ENCODE assay signal across 17 mouse cellular contexts in genomic region chr14:76579660-76580061, GRCm38 (mm10). TPM values are rescaled to one million over a fixed set of nuclear protein-coding genes. Genes with fewer than 3 reads are reported as not detected.
DNase-seq lines count a peak whose midpoint lies in the region; ATAC-seq lines count a peak whose summit lies in the region.
"Had no signal": no experiment of that assay in that cellular context is flagged by ENCODE, and none has a peak within 500 bp of the region (broad histone marks: within the 10 kb centered on the region; RNA-seq: fewer than 3 reads in every experiment).

No protein-coding gene starts in this region.

- intact Hi-C loops in heart, postnatal 10 days (cut with DNase I) = no loop called here
- intact Hi-C loops in heart, postnatal 25 days (cut with DNase I) = no loop called here

- no peaks in the 10 kb centered on the region for H3K4me1 ChIP-seq in hindbrain, embryonic 12.5 days
- H3K4me1 ChIP-seq: neural tube, embryonic 15.5 days had no signal

- no peak overlapping the region for H3K4me2 ChIP-seq in hindbrain, embryonic 12.5 days (replicated peaks)
- H3K4me2 ChIP-seq: hindbrain, embryonic 15.5 days; liver, embryonic 13.5 days; neural tube, embryonic 15.5 days; stomach, embryonic 15.5 days had no signal

- peak; percentile 20; the same call in 1 of the 2 replicates for ATAC-seq in megakaryocyte-erythroid progenitor cell, adult 5-6 weeks (replicated peaks; ENCODE audit: low FRiP score, low TSS enrichment, poor library complexity, severe bottlenecking)
- ATAC-seq in hindbrain, embryonic 12.5 days (ENCODE audit: low FRiP score) = no peak
- ATAC-seq: forebrain, embryonic 16.5 days had no signal

- H3K9ac ChIP-seq in hindbrain, embryonic 12.5 days = no peak overlapping the region
- H3K9ac ChIP-seq: hindbrain, embryonic 15.5 days; liver, embryonic 13.5 days; neural tube, embryonic 15.5 days; stomach, embryonic 15.5 days had no signal

- no peak overlapping the region for H3K4me3 ChIP-seq in hindbrain, embryonic 12.5 days
- H3K4me3 ChIP-seq: hindbrain, embryonic 15.5 days; liver, embryonic 13.5 days; neural tube, embryonic 15.5 days; stomach, embryonic 15.5 days had no signal

- WGBS in hindbrain, embryonic 12.5 days = 82% methylated on average over 2 of the region's 2 CpGs

- no peaks in the 10 kb centered on the region for H3K9me3 ChIP-seq in hindbrain, embryonic 12.5 days (replicated peaks)
- H3K9me3 ChIP-seq: hindbrain, embryonic 15.5 days; liver, embryonic 13.5 days; neural tube, embryonic 15.5 days; stomach, embryonic 15.5 days had no signal

- no peaks in the 10 kb centered on the region for H3K36me3 ChIP-seq in hindbrain, embryonic 12.5 days
- H3K36me3 ChIP-seq: hindbrain, embryonic 15.5 days; liver, embryonic 13.5 days; neural tube, embryonic 15.5 days; stomach, embryonic 15.5 days had no signal

- H3K27ac ChIP-seq in hindbrain, embryonic 12.5 days = no peak overlapping the region
- H3K27ac ChIP-seq: hindbrain, embryonic 15.5 days; liver, embryonic 13.5 days; neural tube, embryonic 15.5 days; stomach, embryonic 15.5 days had no signal

- H3K27me3 ChIP-seq in hindbrain, embryonic 12.5 days = no peaks in the 10 kb centered on the region
- H3K27me3 ChIP-seq: hindbrain, embryonic 15.5 days; liver, embryonic 13.5 days; neural tube, embryonic 15.5 days; stomach, embryonic 15.5 days had no signal

- peak; percentile 43 to 51 for DNase-seq in heart, postnatal 10 days
- DNase-seq in heart, postnatal 25 days (ENCODE audit: low spot score) = no peak
- DNase-seq in 3134 (ENCODE audit: extremely low read depth, insufficient read length, low spot score) = peak; percentile 18
- DNase-seq in induced T-regulatory cell, adult 2 months (ENCODE audit: low read depth) = peak; percentile 64
- no peak for DNase-seq in urinary bladder, postnatal 14 days (ENCODE audit: low spot score)
- no peak for DNase-seq in gastrocnemius, postnatal 4 days (ENCODE audit: low spot score in 2 of 2)
- DNase-seq: gastrocnemius, postnatal 14 days; kidney, postnatal 14 days; liver, embryonic 13.5 days; midbrain, embryonic 14.5 days had no signal

RNA-seq across cellular contexts. Expression of gene Serp2, which starts 23.0 kb away (rescaled TPM):
- 1 to 10 TPM in 1 of 2 experiments, under 1 TPM in 1; 0.37 to 1.8 TPM for total RNA-seq in heart, postnatal 10 days (2021)
- total RNA-seq in heart, postnatal 25 days (2021) = 1 to 10 TPM in 1 of 2 experiments, under 1 TPM in 1; 0.47 to 1.0 TPM
- total RNA-seq in megakaryocyte-erythroid progenitor cell, adult 5-6 weeks (2014; fragmentation: Nextera tagmentation) = 2.6 TPM in 1 of 2 replicates, not detected in the other
- not detected in 2 replicates for total RNA-seq in megakaryocyte-erythroid progenitor cell, adult 5-6 weeks (2017)
- 1 to 10 TPM; 3.2 to 3.8 TPM for total RNA-seq in gastrocnemius, postnatal 4 days (2021)
- polyA plus RNA-seq in hindbrain, embryonic 12.5 days (2016; fragmentation: Nextera tagmentation; extraction: Ambion mirVana) = 59.0 and 59.8 TPM in 2 replicates
- total RNA-seq: common myeloid progenitor, adult 5-6 weeks had no signal

Comparison
In these comparisons a context has a peak if more than half of its experiments do, and no peak if none do; other contexts are left out.
1. DNase-seq: peak in heart, postnatal 10 days (2 of 2), 3134 (single experiment) and induced T-regulatory cell, adult 2 months (single experiment); none in heart, postnatal 25 days (single experiment), urinary bladder, postnatal 14 days (single experiment) and gastrocnemius, postnatal 4 days (0 of 2).